Mouse (Mus musculus): ENCODE results near the gene Ccdc121.

DNA sequence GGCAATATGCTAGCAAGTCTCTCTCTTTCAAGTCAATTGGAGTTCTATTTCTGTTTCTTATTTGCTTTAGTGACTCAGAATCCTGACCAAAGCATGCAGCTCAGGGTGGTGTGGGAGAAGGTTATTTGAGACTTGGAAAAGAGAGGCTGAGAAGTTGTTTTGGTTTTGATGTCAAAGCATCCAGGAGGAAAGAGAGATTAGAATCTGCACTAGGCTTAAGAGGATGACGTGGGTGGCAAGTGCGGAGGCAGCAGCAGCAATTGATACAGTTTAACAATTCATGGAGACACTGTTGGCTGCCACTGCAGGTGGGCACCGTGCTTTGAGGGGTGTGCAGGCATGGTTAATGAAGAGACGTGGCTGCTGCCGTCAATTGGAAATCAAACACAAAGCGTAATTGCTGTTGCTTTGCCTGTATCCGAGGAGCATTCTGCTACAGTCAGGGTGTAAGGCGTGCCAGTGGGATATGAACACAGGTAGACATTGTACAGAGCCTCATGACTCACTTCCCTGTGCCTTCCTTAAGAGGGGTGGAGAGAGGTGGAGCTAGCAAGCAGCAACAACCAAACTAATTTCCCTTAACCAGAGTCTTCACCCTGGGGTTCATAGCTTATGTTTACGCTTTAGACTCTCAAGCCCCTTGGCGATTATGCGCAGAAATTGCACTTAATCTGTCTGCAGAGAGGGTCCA lies 10.3 kb upstream of the Ccdc121 start:
- TF ChIP-seq CTCF (IDR thresholded peaks at IDR 0.05; ENCODE audit: low read depth, low read length) (no peak), POLR2AphosphoS5 (IDR thresholded peaks at IDR 0.05; ENCODE audit: insufficient replicate concordance, low read depth, low read length) (no peak), GATA1 (IDR thresholded peaks at IDR 0.05; ENCODE audit: borderline replicate concordance, low read length) (no peak)
